Mouse (Mus musculus): ENCODE results near the gene Gm13278. TPM values are rescaled to one million over a fixed set of nuclear protein-coding genes. Genes with fewer than 3 reads are reported as not detected.
"Not testable (repeated sequence)": the region's sequence is repeated elsewhere in the genome, so short reads cannot be mapped to it uniquely, and the experiment has no call there.

Gm13278 gene
- not detected in 2 replicates for polyA plus RNA-seq (2016; fragmentation: Nextera tagmentation; extraction: Ambion mirVana)

DNA sequence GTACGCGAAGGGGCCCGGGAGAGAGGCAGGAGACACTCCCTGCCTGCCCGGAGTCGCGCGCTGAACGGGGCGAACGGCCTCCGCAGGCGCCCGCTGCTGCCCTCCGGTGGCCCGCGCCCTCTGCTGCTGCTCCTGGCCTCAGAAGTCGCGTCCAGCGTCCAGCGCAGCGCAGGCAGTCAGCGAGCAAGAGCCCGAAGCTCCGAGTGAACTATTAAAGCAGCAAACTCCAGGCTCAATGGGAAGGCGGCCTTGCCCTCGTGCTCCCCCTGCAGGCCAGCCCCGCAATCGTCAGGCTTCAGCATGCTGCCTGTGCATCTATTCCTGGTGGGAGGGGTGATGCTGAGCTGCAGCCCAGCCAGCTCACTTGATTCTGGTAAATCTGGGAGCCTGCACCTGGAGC lies at the start of gene Gm13278:
Gene Gm13278, plus strand, starts transcription at position 301 of the 400 bp plus-strand sequence.
- not testable (repeated sequence) for H3K4me1 ChIP-seq (replicated peaks); H3K27ac ChIP-seq (ENCODE audit: poor library complexity, severe bottlenecking); ATAC-seq (ENCODE audit: insufficient number of reproducible peaks, low FRiP score); H3K9me3 ChIP-seq (replicated peaks); H3K27me3 ChIP-seq (replicated peaks); H3K4me3 ChIP-seq; H3K36me3 ChIP-seq; H3K9ac ChIP-seq; H3K4me2 ChIP-seq
- WGBS: no CpG with 5 or more reads among the region's 28 CpGs

DNA sequence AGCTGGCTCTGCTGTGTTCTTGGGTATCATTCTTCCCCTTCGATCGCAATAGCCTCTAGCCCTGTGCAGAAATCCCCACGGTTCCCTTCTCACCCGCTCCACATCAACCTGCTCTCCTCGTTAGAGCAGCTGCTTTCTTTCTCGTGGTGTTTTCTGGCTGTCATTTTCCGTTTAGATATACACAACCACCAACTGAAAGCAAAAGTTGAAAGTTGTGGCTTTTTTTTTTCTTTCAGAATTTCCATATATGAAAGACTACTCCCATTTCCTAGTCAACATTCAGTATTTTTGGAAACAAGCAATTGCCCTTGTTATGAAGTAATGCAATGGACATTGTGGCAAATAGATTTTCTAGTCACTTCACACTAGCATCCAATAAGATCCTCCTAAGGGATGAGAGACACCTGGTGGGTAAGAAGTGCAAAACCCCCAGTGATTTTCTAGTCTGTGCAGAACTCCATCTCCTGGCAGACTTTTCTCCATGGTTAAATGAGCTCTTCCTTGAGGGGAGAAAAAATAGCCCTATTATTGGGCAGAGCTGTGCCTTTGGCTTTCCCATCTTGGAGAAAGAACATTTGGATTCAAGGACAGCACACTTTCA lies 48.5 kb upstream of the Gm13278 start:
- ATAC-seq (ENCODE audit: insufficient number of reproducible peaks, low FRiP score): no peak
- Histone ChIP-seq H3K4me1 (replicated peaks) (0 out of 2 replicates have a peak, but pooled peaks cover 2% of the 10 kb centered on the region), H3K36me3 (no peaks in the 10 kb centered on the region), H3K4me3 (no peak overlapping the region), H3K27ac (ENCODE audit: poor library complexity, severe bottlenecking) (no peak overlapping the region), H3K27me3 (replicated peaks) (no peaks in the 10 kb centered on the region), H3K9me3 (replicated peaks) (no peaks in the 10 kb centered on the region), H3K9ac (no peak overlapping the region), H3K4me2 (no peak overlapping the region)
- 72% methylated on average over 7 of the region's 7 CpGs for WGBS

DNA sequence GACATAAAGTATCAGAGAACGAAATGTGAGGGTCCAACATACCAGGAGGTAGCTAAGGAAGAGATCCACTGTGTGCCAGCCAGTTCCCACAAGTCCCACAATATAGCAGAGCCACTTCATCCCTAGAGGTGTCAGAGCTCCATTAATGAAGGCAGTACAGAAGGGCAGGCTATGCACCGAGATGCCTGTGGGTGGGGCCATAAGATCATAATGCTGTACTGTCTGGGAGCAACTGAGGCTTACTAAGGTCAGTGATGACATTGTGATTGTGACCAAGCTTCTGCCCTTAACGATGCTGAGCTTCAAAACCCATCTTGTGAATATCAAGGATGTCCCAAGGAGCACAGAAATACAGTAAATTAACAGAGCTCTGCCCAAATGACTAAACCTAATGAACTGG lies 47.1 kb upstream of the Gm13278 start:
- Histone ChIP-seq H3K4me1 (replicated peaks) (no peaks in the 10 kb centered on the region), H3K27ac (ENCODE audit: poor library complexity, severe bottlenecking) (no peak overlapping the region), H3K4me3 (no peak overlapping the region), H3K4me2 (no peak overlapping the region), H3K27me3 (replicated peaks) (peaks cover 3% of the 10 kb centered on the region; the same call in 1 of the 2 replicates), H3K9me3 (replicated peaks) (no peaks in the 10 kb centered on the region), H3K9ac (no peak overlapping the region), H3K36me3 (no peaks in the 10 kb centered on the region)
- ATAC-seq (ENCODE audit: insufficient number of reproducible peaks, low FRiP score): no peak
- 68% methylated on average over 3 of the region's 3 CpGs for WGBS

DNA sequence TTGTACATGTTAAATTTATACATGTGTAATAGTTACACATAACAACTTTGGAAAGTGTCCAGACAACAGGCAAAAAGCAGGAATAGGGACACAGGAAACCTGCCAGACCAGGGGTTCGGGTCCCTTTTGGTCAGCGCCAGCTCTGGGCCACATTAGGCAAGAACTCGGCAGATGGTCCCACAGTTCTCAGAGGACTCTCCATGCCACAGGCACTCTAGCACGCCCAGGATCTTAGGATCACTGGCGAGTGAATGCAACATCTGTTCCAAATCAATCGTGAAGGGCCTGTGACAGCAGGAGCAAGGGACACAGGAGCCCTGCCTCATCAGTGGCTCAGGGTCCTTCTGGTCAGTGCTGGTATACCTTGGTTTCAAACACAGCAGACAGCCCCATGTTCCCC lies 41.4 kb upstream of the Gm13278 start:
- Histone ChIP-seq H3K4me2 (no peak overlapping the region), H3K4me1 (replicated peaks) (no peaks in the 10 kb centered on the region), H3K9me3 (replicated peaks) (no peaks in the 10 kb centered on the region), H3K4me3 (no peak overlapping the region), H3K36me3 (no peaks in the 10 kb centered on the region), H3K27me3 (replicated peaks) (peaks cover 3% of the 10 kb centered on the region; the same call in 1 of the 2 replicates), H3K27ac (ENCODE audit: poor library complexity, severe bottlenecking) (no peak overlapping the region), H3K9ac (no peak overlapping the region)
- 53% methylated on average over 6 of the region's 6 CpGs for WGBS
- no peak for ATAC-seq (ENCODE audit: insufficient number of reproducible peaks, low FRiP score)

DNA sequence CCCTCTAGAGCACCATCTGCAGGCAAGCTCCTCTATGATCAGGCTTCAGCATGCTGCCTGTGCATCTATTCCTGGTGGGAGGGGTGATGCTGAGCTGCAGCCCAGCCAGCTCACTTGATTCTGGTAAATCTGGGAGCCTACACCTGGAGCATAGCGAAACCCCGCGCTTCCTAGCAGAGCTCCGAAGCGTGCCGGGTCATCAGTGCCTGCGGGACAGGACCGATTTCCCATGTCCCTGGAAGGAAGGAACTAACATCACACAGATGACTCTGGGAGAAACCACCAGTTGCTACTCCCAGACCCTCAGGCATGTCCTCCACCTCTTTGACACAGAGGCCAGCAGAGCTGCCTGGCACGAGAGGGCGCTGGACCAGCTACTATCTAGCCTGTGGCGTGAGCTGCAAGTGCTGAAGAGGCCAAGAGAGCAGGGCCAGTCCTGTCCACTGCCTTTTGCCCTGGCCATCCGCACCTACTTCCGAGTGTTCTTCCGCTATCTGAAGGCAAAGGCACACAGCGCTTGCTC lies 36.5 kb upstream of the Gm13278 start, which contains the start of gene Gm13271:
Gene Gm13271, plus strand, starts transcription at position 51 of the 523 bp plus-strand sequence.
- H3K9me3 ChIP-seq (replicated peaks); H3K36me3 ChIP-seq; ATAC-seq (ENCODE audit: insufficient number of reproducible peaks, low FRiP score); H3K4me1 ChIP-seq (replicated peaks); H3K4me3 ChIP-seq; H3K27ac ChIP-seq (ENCODE audit: poor library complexity, severe bottlenecking); H3K4me2 ChIP-seq; H3K9ac ChIP-seq; H3K27me3 ChIP-seq (replicated peaks): not testable (repeated sequence)
- WGBS: 56% methylated on average over 15 of the region's 15 CpGs

DNA sequence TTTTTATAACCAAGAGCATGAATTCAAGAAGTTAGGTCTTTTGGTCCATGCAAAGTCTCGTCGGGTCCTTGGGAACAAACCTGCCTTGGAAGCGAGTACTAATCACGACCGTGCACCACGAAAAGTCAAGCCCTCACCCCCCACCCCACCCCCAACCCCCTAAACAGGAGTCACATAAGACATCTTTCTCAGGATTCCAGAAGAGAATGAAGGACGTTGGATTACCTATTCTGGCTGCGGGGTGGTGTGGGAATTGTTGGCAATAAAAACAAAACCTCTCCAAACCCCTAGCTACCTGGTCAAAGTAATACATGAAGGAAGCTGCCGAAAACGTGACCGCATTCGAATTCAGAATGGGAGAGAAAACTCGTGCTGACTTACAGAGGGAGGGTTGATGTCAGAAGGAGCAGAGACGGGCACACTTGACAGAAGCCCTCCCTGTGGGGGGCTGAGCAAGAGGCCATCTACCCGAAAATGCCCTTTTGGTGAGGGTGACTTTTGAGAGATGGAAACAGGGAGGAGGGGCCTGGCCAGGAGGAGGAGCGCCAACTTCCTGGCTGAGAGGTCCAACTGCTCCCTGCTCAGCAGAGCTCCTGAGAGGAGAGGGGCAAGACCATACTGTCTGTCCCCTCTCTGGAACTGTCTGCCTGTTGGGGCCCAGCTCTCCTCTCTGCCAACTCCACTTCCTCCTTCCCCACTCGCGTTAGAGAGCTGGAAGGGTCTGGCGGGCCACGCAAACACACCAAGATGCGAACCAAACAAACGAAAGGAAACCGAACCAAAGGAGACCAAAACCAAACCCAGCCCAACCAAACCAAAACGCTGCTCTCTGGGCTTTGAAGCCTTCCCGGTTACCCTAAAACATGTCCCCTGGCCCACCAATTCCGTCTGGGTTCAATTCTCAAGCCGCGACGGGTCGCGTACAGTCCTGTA lies 34.5 kb upstream of the Gm13278 start:
- 9% methylated on average over 29 of the region's 31 CpGs for WGBS
- Histone ChIP-seq H3K9ac (peak overlapping the region; percentile 85), H3K27ac (ENCODE audit: poor library complexity, severe bottlenecking) (peak overlapping the region; percentile 98)

DNA sequence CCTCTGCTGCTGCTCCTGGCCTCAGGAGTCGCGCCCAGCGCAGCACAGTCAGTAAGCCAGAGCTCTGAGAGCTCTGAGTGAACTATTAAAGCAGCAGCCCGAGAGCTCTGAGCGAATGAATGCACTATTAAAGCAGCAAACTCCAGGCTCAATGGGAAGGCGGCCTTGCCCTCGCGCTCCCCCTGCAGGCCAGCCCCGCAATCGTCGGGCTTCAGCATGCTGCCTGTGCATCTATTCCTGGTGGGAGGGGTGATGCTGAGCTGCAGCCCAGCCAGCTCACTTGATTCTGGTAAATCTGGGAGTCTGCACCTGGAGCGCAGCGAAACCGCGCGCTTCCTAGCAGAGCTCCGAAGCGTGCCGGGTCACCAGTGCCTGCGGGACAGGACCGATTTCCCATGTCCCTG lies 33.7 kb upstream of the Gm13278 start:
- ATAC-seq (ENCODE audit: insufficient number of reproducible peaks, low FRiP score): peak; percentile 97
- H3K4me1 ChIP-seq (replicated peaks); H3K36me3 ChIP-seq; H3K9me3 ChIP-seq (replicated peaks); H3K27me3 ChIP-seq (replicated peaks): not testable (repeated sequence)
- H3K4me2 ChIP-seq: peak overlapping the region; percentile 77
- H3K9ac ChIP-seq: peak overlapping the region; percentile 85
- under 1% methylated on average over 21 of the region's 21 CpGs for WGBS
- H3K27ac ChIP-seq (ENCODE audit: poor library complexity, severe bottlenecking): peak overlapping the region; percentile 98
- peak overlapping the region; percentile 64 for H3K4me3 ChIP-seq

More for the DNA sequence above, 34.5 kb upstream of the Gm13278 start:
- not testable (repeated sequence) for H3K9me3 ChIP-seq (replicated peaks); ATAC-seq (ENCODE audit: insufficient number of reproducible peaks, low FRiP score); H3K4me1 ChIP-seq (replicated peaks); H3K27me3 ChIP-seq (replicated peaks); H3K36me3 ChIP-seq
- Histone ChIP-seq H3K4me2 (peak overlapping the region; percentile 77), H3K4me3 (peak overlapping the region; percentile 64)

DNA sequence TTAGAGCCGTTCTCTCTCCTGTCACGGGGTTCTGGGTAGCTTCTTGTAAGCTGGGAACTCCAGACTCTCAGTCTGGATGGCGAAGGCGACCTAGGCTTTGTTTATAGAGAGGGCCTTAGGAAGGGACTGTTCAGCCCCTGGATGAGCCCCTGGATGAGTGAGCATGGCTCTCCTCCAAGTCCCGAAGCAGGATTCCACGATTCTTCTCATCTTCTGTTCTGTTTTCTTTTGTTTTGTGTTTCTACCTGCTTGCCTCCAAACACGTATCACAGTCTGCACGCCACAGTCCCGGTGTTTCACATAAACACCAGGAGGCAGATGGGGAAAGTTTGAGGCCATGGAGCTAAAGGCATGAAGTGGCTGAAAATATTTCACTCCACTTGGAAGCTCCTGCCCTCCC lies 32.6 kb upstream of the Gm13278 start:
- not testable (repeated sequence) for H3K9me3 ChIP-seq (replicated peaks); H3K9ac ChIP-seq; H3K4me1 ChIP-seq (replicated peaks); H3K27ac ChIP-seq (ENCODE audit: poor library complexity, severe bottlenecking); H3K36me3 ChIP-seq; H3K27me3 ChIP-seq (replicated peaks); H3K4me3 ChIP-seq; H3K4me2 ChIP-seq; ATAC-seq (ENCODE audit: insufficient number of reproducible peaks, low FRiP score)
- 80% methylated on average over 9 of the region's 9 CpGs for WGBS

DNA sequence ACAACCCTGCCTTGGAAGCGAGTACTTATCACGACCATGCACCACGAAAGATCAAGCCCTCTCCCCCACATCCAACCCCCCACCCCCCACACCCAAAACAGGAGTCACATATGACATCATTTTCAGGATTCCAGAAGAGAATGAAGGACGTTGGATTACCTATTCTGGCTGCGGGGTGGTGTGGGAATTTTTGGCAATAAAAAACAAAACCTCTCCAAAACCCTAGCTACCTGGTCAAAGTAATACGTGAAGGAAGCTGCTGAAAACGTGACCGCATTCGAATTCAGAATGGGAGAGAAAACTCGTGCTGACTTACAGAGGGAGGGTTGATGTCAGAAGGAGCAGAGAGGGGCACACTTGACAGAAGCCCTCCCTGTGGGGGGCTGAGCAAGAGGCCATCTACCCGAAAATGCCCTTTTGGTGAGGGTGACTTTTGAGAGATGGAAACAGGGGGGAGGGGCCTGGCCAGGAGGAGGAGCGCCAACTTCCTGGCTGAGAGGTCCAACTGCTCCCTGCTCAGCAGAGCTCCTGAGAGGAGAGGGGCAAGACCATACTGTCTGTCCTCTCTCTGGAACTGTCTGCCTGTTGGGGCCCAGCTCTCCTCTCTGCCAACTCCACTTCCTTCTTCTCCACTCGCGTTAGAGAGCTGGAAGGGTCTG lies 31.6 kb upstream of the Gm13278 start, which contains the start of gene Gm13283:
Gene Gm13283, plus strand, starts transcription at position 510 of the 659 bp plus-strand sequence.
- not testable (repeated sequence) for H3K27ac ChIP-seq (ENCODE audit: poor library complexity, severe bottlenecking)
- 14% methylated on average over 12 of the region's 14 CpGs for WGBS
- peak within 1 kb of the TSS; percentile 61; the same call in 1 of the 2 replicates for H3K9ac ChIP-seq

DNA sequence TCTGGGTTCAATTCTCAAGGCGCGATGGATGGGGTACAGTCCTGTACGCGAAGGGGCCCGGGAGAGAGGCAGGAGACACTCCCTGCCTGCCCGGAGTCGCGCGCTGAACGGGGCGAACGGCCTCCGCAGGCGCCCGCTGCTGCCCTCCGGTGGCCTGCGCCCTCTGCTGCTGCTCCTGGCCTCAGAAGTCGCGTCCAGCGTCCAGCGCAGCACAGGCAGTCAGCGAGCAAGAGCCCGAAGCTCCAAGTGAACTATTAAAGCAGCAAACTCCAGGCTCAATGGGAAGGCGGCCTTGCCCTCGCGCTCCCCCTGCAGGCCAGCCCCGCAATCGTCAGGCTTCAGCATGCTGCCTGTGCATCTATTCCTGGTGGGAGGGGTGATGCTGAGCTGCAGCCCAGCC lies 30.9 kb upstream of the Gm13278 start:
- H3K9me3 ChIP-seq (replicated peaks): not testable (repeated sequence)

More for the DNA sequence above, 31.6 kb upstream of the Gm13278 start, which contains the start of gene Gm13283:
- not testable (repeated sequence) for H3K4me1 ChIP-seq (replicated peaks); ATAC-seq (ENCODE audit: insufficient number of reproducible peaks, low FRiP score); H3K9me3 ChIP-seq (replicated peaks); H3K27me3 ChIP-seq (replicated peaks); H3K36me3 ChIP-seq
- peak within 1 kb of the TSS; percentile 58 for H3K4me2 ChIP-seq
- H3K4me3 ChIP-seq: peak within 1 kb of the TSS; percentile 36

More for the DNA sequence above, 30.9 kb upstream of the Gm13278 start:
- peak overlapping the region; percentile 36 for H3K4me3 ChIP-seq
- H3K9ac ChIP-seq: peak overlapping the region; percentile 61; the same call in 1 of the 2 replicates
- H3K27ac ChIP-seq (ENCODE audit: poor library complexity, severe bottlenecking); H3K4me1 ChIP-seq (replicated peaks); ATAC-seq (ENCODE audit: insufficient number of reproducible peaks, low FRiP score); H3K36me3 ChIP-seq; H3K27me3 ChIP-seq (replicated peaks): not testable (repeated sequence)
- under 1% methylated on average over 24 of the region's 28 CpGs for WGBS
- peak overlapping the region; percentile 58 for H3K4me2 ChIP-seq

Measured in heart, embryonic 12.5 days (tissue).